Mouse (Mus musculus): ENCODE data around the gene Isl2.

GRCm38 (mm10) chr9:55543703-55544401, 5.4 kb downstream of the Isl2 start:
- TF ChIP-seq CTCF (IDR thresholded peaks at IDR 0.05; ENCODE audit: low read depth, low read length): no peak
- TF ChIP-seq POLR2A (IDR thresholded peaks at IDR 0.05; ENCODE audit: insufficient read depth, low read length): no peak
- no peak for TF ChIP-seq EP300 (IDR thresholded peaks at IDR 0.05; ENCODE audit: insufficient read depth, low read depth, low read length)
